Mouse (Mus musculus) liver, postnatal 0 days (tissue): Measurements from ENCODE around the gene Olfr281.

ENCODE experiments used
- CTCF ChIP-seq: sonication (generic); IDR thresholded peaks from 2 replicates; pipeline ENCODE4 v1.5.1; 2016; ENCODE audit warnings: antibody characterized with exemption, low read depth
- EP300 ChIP-seq: IDR thresholded peaks from 2 replicates; pipeline ENCODE4 v1.6.1; 2016; ENCODE audit warnings: antibody characterized with exemption, low read depth, mild to moderate bottlenecking

- TF ChIP-seq CTCF (no peak), EP300 (no peak)
These were observed 3.9 kb upstream of the Olfr281 start for GRCm38 (mm10) chr15:98448521-98448920.
